Comparison of ENCODE assay signal across 8 mouse cellular contexts in the genomic region with DNA sequence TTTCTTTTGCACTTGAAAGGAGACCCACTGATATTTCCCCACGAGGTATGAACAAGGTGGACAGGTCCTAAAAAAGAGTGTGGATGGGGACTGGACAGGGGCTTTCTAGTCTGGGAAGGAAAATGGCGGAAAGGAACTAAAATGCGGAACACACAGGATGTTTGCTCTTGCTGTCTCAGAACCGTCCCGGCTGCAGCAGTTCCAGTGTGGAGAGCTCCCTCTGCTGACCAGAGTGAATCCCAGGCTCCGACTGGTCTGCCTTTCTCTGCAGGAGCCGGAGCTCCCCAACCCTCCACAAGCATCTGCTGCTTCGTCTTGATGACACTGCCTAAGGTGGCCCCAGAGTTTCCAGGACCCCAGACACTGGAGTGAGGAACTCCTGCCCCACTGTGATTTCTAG. TPM values are rescaled to one million over a fixed set of nuclear protein-coding genes. Genes with fewer than 3 reads are reported as not detected.
DNase-seq lines count a peak whose midpoint lies in the region; ATAC-seq and TF ChIP-seq lines count a peak whose summit lies in the region.

No protein-coding gene starts in this region.

- peaks cover 51% of the 10 kb centered on the region for H3K36me3 ChIP-seq in intestine, embryonic 14.5 days (ENCODE audit: control insufficient read depth, insufficient read depth, low read length)

- 0 out of 2 replicates have a peak overlapping the region, but pooled peaks have one; percentile 22 for H3K4me2 ChIP-seq in intestine, embryonic 14.5 days (ENCODE audit: low read length)

- DNase-seq in adrenal gland, adult (ENCODE audit: inconsistent age in 2 of 2, low spot score in 1 of 2) = peak; percentile 92 to 97
- DNase-seq in gastrocnemius, adult 8-10 months (ENCODE audit: low spot score in 2 of 2) = peak; percentile 76 to 81
- DNase-seq in intestine, embryonic 14.5 days (ENCODE audit: low spot score) = peak; percentile 84
- DNase-seq in left cerebral cortex, postnatal 10 days (ENCODE audit: extremely low spot score in 1 of 2, low spot score in 2 of 2) = peak; percentile 92 to 93
- DNase-seq in right cerebral cortex, postnatal 25 days = peak; percentile 87
- DNase-seq in yolk sac, embryonic 10.5 days (ENCODE audit: low spot score) = peak; percentile 84

- no peaks in the 10 kb centered on the region for H3K9me3 ChIP-seq in intestine, embryonic 14.5 days (ENCODE audit: control insufficient read depth, low read length)

- H3K9ac ChIP-seq in intestine, embryonic 14.5 days (ENCODE audit: low read length) = no peak overlapping the region

- no peak overlapping the region; the same call in 1 of the 2 replicates for H3K4me3 ChIP-seq in cortical plate, adult 2 months (ENCODE audit: insufficient read depth, low read length)
- H3K4me3 ChIP-seq in intestine, embryonic 14.5 days (ENCODE audit: low read depth, low read length) = 0 out of 2 replicates have a peak overlapping the region, but pooled peaks have one; percentile 3

- no peaks in the 10 kb centered on the region for H3K27me3 ChIP-seq in intestine, embryonic 14.5 days (replicated peaks; ENCODE audit: control insufficient read depth, insufficient read depth, low read length)

- peak; percentile 58; the same call in 1 of the 2 replicates for TF ChIP-seq POLR2A in cortical plate, adult 2 months (IDR thresholded peaks at IDR 0.05; ENCODE audit: extremely low read depth, insufficient read depth, low read length)

- H3K27ac ChIP-seq in cortical plate, adult 2 months (ENCODE audit: insufficient read depth, low read length) = peak overlapping the region; percentile 14
- H3K27ac ChIP-seq in intestine, embryonic 14.5 days (ENCODE audit: low read depth) = peak overlapping the region; percentile 77

- no peak; the same call in 1 of the 2 replicates for ATAC-seq in intestine, embryonic 14.5 days (replicated peaks; ENCODE audit: low FRiP score, low TSS enrichment, low read depth)
- peak; percentile 59 for ATAC-seq in megakaryocyte progenitor cell, adult 5-6 weeks (replicated peaks; ENCODE audit: poor library complexity)

- intact Hi-C loops in left cerebral cortex, postnatal 10 days (cut with DNase I) = no loop called here

- H3K4me1 ChIP-seq in cortical plate, adult 2 months (ENCODE audit: control insufficient read depth, insufficient read depth, low read length) = 0 out of 2 replicates have a peak, but pooled peaks cover 1% of the 10 kb centered on the region
- peaks cover 17% of the 10 kb centered on the region for H3K4me1 ChIP-seq in intestine, embryonic 14.5 days (replicated peaks; ENCODE audit: control insufficient read depth, insufficient read depth, low read length)

- TF ChIP-seq CTCF in cortical plate, adult 2 months (IDR thresholded peaks at IDR 0.05; ENCODE audit: extremely low read depth, insufficient read depth, low read length) = peak; percentile 75

- WGBS in intestine, embryonic 14.5 days = 4% methylated on average over 8 of the region's 8 CpGs

RNA-seq across cellular contexts. Expression of a gene that starts 9.6 kb away (rescaled TPM):
- 0.57 and 1.2 TPM in 2 replicates for polyA plus RNA-seq in cortical plate, adult 2 months (2012; rRNA removed)
- total RNA-seq in gastrocnemius, adult 8-10 months (2022) = under 1 TPM in 1 of 4 experiments, not detected in 3; 0.35 TPM
- 150 and 170 TPM in 2 replicates for polyA plus RNA-seq in intestine, embryonic 14.5 days (2014; fragmentation: Nextera tagmentation; extraction: Ambion mirVana)
- 1 to 10 TPM; 3.0 to 3.1 TPM for total RNA-seq in left cerebral cortex, postnatal 10 days (2021)
- 100 and 103 TPM in 2 replicates for total RNA-seq in megakaryocyte progenitor cell, adult 5-6 weeks (2015)
- total RNA-seq in megakaryocyte progenitor cell, adult 5-6 weeks (2017) = 103 and 128 TPM in 2 replicates

RNA-seq across cellular contexts. Expression of a gene that starts 20.1 kb away (rescaled TPM):
- 47.0 and 50.0 TPM in 2 replicates for polyA plus RNA-seq in cortical plate, adult 2 months (2012; rRNA removed)
- 10 to 100 TPM; 10.1 to 12.7 (median 11.0) TPM for total RNA-seq in gastrocnemius, adult 8-10 months (2022)
- polyA plus RNA-seq in intestine, embryonic 14.5 days (2014; fragmentation: Nextera tagmentation; extraction: Ambion mirVana) = 46.6 and 53.1 TPM in 2 replicates
- total RNA-seq in left cerebral cortex, postnatal 10 days (2021) = 10 to 100 TPM; 48.1 to 49.2 TPM
- 27.8 and 33.7 TPM in 2 replicates for total RNA-seq in megakaryocyte progenitor cell, adult 5-6 weeks (2015)
- total RNA-seq in megakaryocyte progenitor cell, adult 5-6 weeks (2017) = 21.2 and 27.2 TPM in 2 replicates

RNA-seq across cellular contexts. Expression of a gene that starts 23.7 kb away (rescaled TPM):
- 32.5 and 34.1 TPM in 2 replicates for polyA plus RNA-seq in cortical plate, adult 2 months (2012; rRNA removed)
- total RNA-seq in gastrocnemius, adult 8-10 months (2022) = 10 to 100 TPM; 22.4 to 26.2 (median 23.7) TPM
- 8.8 TPM in 2 replicates for polyA plus RNA-seq in intestine, embryonic 14.5 days (2014; fragmentation: Nextera tagmentation; extraction: Ambion mirVana)
- 10 to 100 TPM; 21.9 to 25.5 TPM for total RNA-seq in left cerebral cortex, postnatal 10 days (2021)
- total RNA-seq in megakaryocyte progenitor cell, adult 5-6 weeks (2015) = 6.2 and 7.6 TPM in 2 replicates
- 6.6 and 6.7 TPM in 2 replicates for total RNA-seq in megakaryocyte progenitor cell, adult 5-6 weeks (2017)

RNA-seq across cellular contexts. Expression of a gene that starts 27.6 kb away (rescaled TPM):
- 17.6 and 20.9 TPM in 2 replicates for polyA plus RNA-seq in cortical plate, adult 2 months (2012; rRNA removed)
- 1 to 10 TPM; 4.9 to 9.3 (median 7.4) TPM for total RNA-seq in gastrocnemius, adult 8-10 months (2022)
- polyA plus RNA-seq in intestine, embryonic 14.5 days (2014; fragmentation: Nextera tagmentation; extraction: Ambion mirVana) = 32.9 and 38.7 TPM in 2 replicates
- total RNA-seq in left cerebral cortex, postnatal 10 days (2021) = 10 to 100 TPM; 24.4 to 28.1 TPM
- 24.8 and 31.3 TPM in 2 replicates for total RNA-seq in megakaryocyte progenitor cell, adult 5-6 weeks (2015)
- total RNA-seq in megakaryocyte progenitor cell, adult 5-6 weeks (2017) = 34.9 and 48.8 TPM in 2 replicates

RNA-seq across cellular contexts. Expression of a gene that starts 34.8 kb away (rescaled TPM):
- polyA plus RNA-seq in cortical plate, adult 2 months (2012; rRNA removed) = 20.6 and 21.4 TPM in 2 replicates
- total RNA-seq in gastrocnemius, adult 8-10 months (2022) = 1 to 10 TPM; 2.9 to 7.0 (median 5.2) TPM
- polyA plus RNA-seq in intestine, embryonic 14.5 days (2014; fragmentation: Nextera tagmentation; extraction: Ambion mirVana) = 50.1 and 58.9 TPM in 2 replicates
- 10 to 100 TPM; 12.0 to 12.1 TPM for total RNA-seq in left cerebral cortex, postnatal 10 days (2021)
- total RNA-seq in megakaryocyte progenitor cell, adult 5-6 weeks (2015) = 18.6 and 23.4 TPM in 2 replicates
- total RNA-seq in megakaryocyte progenitor cell, adult 5-6 weeks (2017) = 23.9 and 40.6 TPM in 2 replicates

Comparison
In these comparisons a context has a peak if more than half of its experiments do, and no peak if none do; other contexts are left out.
1. RNA of a gene that starts 9.6 kb away (total RNA-seq): 100 to 128 TPM in megakaryocyte progenitor cell, adult 5-6 weeks; 3.0 to 3.1 TPM in left cerebral cortex, postnatal 10 days and 0.35 TPM in gastrocnemius, adult 8-10 months; every median in the first group is over 10 times any median in the second.
2. Peak in every context shown above with its lines, with median percentiles within 50 percentile points of each other: DNase-seq.